Mouse (Mus musculus): ENCODE measurements around the gene Gm37240. TPM values are rescaled to one million over a fixed set of nuclear protein-coding genes. Genes with fewer than 3 reads are reported as not detected.

Gm37240 gene
- polyA plus RNA-seq, 1 experiment from 2014 or later: 0.16 TPM

GRCm38 (mm10) chr3:84541881-84542280 is 1345.4 kb downstream of the Gm37240 start:
- H3K4me1 ChIP-seq (replicated peaks): no peaks in the 10 kb centered on the region
- H3K9me3 ChIP-seq: no peaks in the 10 kb centered on the region
- no peak overlapping the region for H3K9ac ChIP-seq (replicated peaks)
- no peaks in the 10 kb centered on the region for H3K36me3 ChIP-seq
- no peaks in the 10 kb centered on the region for H3K27me3 ChIP-seq
- H3K27ac ChIP-seq: no peak overlapping the region
- WGBS: 93% methylated on average over 1 of the region's 1 CpGs
- no peak overlapping the region for H3K4me3 ChIP-seq (replicated peaks)
- no peak overlapping the region for H3K4me2 ChIP-seq (replicated peaks)
- ATAC-seq: no peak

- H3K27me3 ChIP-seq: no peaks in the 10 kb centered on the region
- no peak overlapping the region for H3K9ac ChIP-seq (replicated peaks)
- no peak overlapping the region for H3K4me3 ChIP-seq (replicated peaks)
- H3K36me3 ChIP-seq: no peaks in the 10 kb centered on the region
- H3K9me3 ChIP-seq: no peaks in the 10 kb centered on the region
- no peaks in the 10 kb centered on the region for H3K4me1 ChIP-seq (replicated peaks)
- H3K4me2 ChIP-seq (replicated peaks): no peak overlapping the region
- ATAC-seq: no peak
- H3K27ac ChIP-seq: no peak overlapping the region
These were observed 1346.7 kb downstream of the Gm37240 start for GRCm38 (mm10) chr3:84540640-84541039.

DNA sequence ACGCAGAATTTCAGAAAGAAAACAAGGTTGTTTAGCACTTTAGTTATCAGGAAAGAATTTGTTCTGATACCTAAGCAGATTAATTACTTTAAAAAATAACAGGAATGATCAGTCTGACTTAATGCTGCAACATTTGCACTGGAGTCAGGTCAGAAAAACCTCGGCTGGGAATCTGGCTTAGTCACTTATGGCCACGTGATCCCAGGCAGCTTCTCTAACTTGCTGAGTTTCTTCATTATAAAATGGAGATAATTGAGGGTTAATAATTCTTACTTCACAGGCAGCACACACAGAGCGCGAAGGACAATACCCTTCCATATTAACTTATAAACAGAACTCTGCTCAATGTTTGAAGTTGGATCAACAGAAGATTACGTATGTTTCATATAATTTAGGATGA is 1350.3 kb downstream of the Gm37240 start:
- Histone ChIP-seq H3K36me3 (no peaks in the 10 kb centered on the region; the same call in 1 of the 2 replicates), H3K4me1 (replicated peaks) (no peaks in the 10 kb centered on the region), H3K4me2 (replicated peaks) (no peak overlapping the region), H3K9me3 (no peaks in the 10 kb centered on the region), H3K4me3 (replicated peaks) (no peak overlapping the region), H3K27me3 (no peaks in the 10 kb centered on the region), H3K27ac (no peak overlapping the region), H3K9ac (replicated peaks) (no peak overlapping the region)
- no peak for ATAC-seq
- WGBS: 82% methylated on average over 6 of the region's 6 CpGs

- ATAC-seq: no peak
- Histone ChIP-seq H3K36me3 (no peaks in the 10 kb centered on the region; the same call in 1 of the 2 replicates), H3K9me3 (no peaks in the 10 kb centered on the region), H3K27me3 (no peaks in the 10 kb centered on the region), H3K27ac (no peak overlapping the region), H3K9ac (replicated peaks) (no peak overlapping the region), H3K4me3 (replicated peaks) (no peak overlapping the region), H3K4me1 (replicated peaks) (no peaks in the 10 kb centered on the region), H3K4me2 (replicated peaks) (no peak overlapping the region)
- WGBS: 66% methylated on average over 5 of the region's 5 CpGs
These were observed 1354.1 kb downstream of the Gm37240 start for GRCm38 (mm10) chr3:84533227-84533626.

DNA sequence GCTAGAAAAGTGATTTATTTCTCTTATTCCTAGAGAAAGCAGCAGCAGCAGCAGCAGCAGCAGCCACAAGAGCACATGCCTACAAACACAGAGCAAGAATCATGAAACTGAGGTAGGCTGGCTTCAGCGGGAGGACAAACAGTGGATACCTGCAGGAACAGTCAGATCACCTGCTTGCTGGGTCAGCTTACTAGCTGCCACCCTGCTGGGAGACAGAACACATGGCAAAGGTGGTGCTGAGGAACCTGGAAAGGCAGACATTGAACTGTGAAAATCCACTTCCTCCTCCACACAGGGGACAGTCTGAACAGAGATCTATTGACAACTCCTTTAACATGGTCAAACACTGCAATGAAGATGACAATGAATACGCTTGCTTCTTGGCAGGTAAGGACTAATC is 1358.3 kb downstream of the Gm37240 start:
- Histone ChIP-seq H3K36me3 (peaks cover 9% of the 10 kb centered on the region), H3K4me1 (replicated peaks) (no peaks in the 10 kb centered on the region), H3K4me2 (replicated peaks) (no peak overlapping the region), H3K9ac (replicated peaks) (no peak overlapping the region), H3K4me3 (replicated peaks) (no peak overlapping the region), H3K27ac (no peak overlapping the region), H3K27me3 (no peaks in the 10 kb centered on the region), H3K9me3 (no peaks in the 10 kb centered on the region)
- 82% methylated on average over 2 of the region's 2 CpGs for WGBS
- no peak for ATAC-seq

- 93% methylated on average over 1 of the region's 1 CpGs for WGBS
- H3K9me3 ChIP-seq: no peaks in the 10 kb centered on the region
- H3K4me2 ChIP-seq (replicated peaks): no peak overlapping the region
- H3K4me3 ChIP-seq (replicated peaks): no peak overlapping the region
- H3K9ac ChIP-seq (replicated peaks): no peak overlapping the region
- no peaks in the 10 kb centered on the region for H3K27me3 ChIP-seq
- H3K4me1 ChIP-seq (replicated peaks): no peaks in the 10 kb centered on the region
- peaks cover 9% of the 10 kb centered on the region; the same call in 1 of the 2 replicates for H3K36me3 ChIP-seq
- no peak overlapping the region for H3K27ac ChIP-seq
- ATAC-seq: no peak
These were observed 1362.4 kb downstream of the Gm37240 start for GRCm38 (mm10) chr3:84524952-84525351.

GRCm38 (mm10) chr3:84516163-84516562 is 1371.2 kb downstream of the Gm37240 start:
- 0 out of 2 replicates have a peak, but pooled peaks cover 5% of the 10 kb centered on the region for H3K36me3 ChIP-seq
- H3K9ac ChIP-seq (replicated peaks): no peak overlapping the region
- no peaks in the 10 kb centered on the region for H3K27me3 ChIP-seq
- WGBS: 87% methylated on average over 3 of the region's 3 CpGs
- no peak overlapping the region for H3K27ac ChIP-seq
- H3K9me3 ChIP-seq: no peaks in the 10 kb centered on the region
- ATAC-seq: no peak
- no peak overlapping the region for H3K4me2 ChIP-seq (replicated peaks)
- H3K4me1 ChIP-seq (replicated peaks): no peaks in the 10 kb centered on the region
- H3K4me3 ChIP-seq (replicated peaks): no peak overlapping the region

DNA sequence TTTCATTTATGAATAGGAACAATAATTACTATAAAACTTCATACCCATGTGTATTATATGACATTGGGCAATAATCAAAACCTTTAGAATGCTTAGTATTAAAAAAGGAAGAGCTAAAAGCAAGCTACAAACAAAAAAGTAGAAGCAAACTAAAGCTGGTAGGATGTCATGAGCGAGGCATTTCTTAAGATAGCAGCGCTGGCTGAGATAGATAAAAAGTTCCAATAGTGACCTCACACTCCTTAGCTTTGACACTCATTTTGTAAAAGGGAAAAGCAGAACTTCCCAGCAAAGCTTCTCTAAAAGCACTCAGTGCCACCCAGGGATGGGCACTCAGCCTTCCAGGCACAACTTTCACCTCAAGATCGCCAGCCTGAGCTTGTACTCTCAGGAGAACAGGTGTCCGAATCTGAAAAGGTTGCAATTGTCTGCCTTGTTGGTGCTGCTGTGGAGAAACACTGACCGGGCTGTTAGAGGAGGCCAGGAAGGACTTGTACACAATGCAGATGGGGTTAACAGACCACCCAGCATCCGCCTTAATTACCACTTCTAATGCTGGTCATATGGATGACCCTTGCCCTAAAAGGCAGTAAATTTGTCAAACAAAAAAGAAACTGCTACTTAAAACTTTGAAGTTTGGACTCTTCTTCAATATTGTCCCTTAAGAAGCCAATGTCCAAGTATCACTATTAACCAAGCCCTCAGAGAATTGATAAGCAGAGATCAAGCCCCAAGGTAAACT is 1374.4 kb downstream of the Gm37240 start:
- no peak overlapping the region for H3K9ac ChIP-seq (replicated peaks)
- no peak overlapping the region for H3K4me2 ChIP-seq (replicated peaks)
- no peak overlapping the region for H3K4me3 ChIP-seq (replicated peaks)
- no peak overlapping the region for H3K27ac ChIP-seq
- H3K4me1 ChIP-seq (replicated peaks): no peaks in the 10 kb centered on the region
- ATAC-seq: no peak
- H3K9me3 ChIP-seq: no peaks in the 10 kb centered on the region
- WGBS: 78% methylated on average over 6 of the region's 6 CpGs
- H3K36me3 ChIP-seq: no peaks in the 10 kb centered on the region
- H3K27me3 ChIP-seq: no peaks in the 10 kb centered on the region

- WGBS: 87% methylated on average over 4 of the region's 4 CpGs
- Histone ChIP-seq H3K4me2 (replicated peaks) (no peak overlapping the region), H3K9me3 (no peaks in the 10 kb centered on the region), H3K27me3 (no peaks in the 10 kb centered on the region), H3K27ac (no peak overlapping the region), H3K9ac (replicated peaks) (no peak overlapping the region), H3K36me3 (peaks cover 9% of the 10 kb centered on the region), H3K4me1 (replicated peaks) (peaks cover 12% of the 10 kb centered on the region), H3K4me3 (replicated peaks) (no peak overlapping the region)
- no peak for ATAC-seq
These were observed 1382.1 kb downstream of the Gm37240 start for GRCm38 (mm10) chr3:84505193-84505592.

GRCm38 (mm10) chr3:84504291-84504690 is 1383.0 kb downstream of the Gm37240 start:
- H3K9me3 ChIP-seq: no peaks in the 10 kb centered on the region
- no peak overlapping the region for H3K27ac ChIP-seq
- no peak overlapping the region for H3K4me3 ChIP-seq (replicated peaks)
- no peak overlapping the region for H3K9ac ChIP-seq (replicated peaks)
- 93% methylated on average over 8 of the region's 8 CpGs for WGBS
- no peaks in the 10 kb centered on the region for H3K27me3 ChIP-seq
- peaks cover 12% of the 10 kb centered on the region for H3K4me1 ChIP-seq (replicated peaks)
- peaks cover 9% of the 10 kb centered on the region for H3K36me3 ChIP-seq
- no peak for ATAC-seq
- no peak overlapping the region for H3K4me2 ChIP-seq (replicated peaks)

GRCm38 (mm10) chr3:84502101-84502500 is 1385.2 kb downstream of the Gm37240 start:
- H3K36me3 ChIP-seq: peaks cover 9% of the 10 kb centered on the region
- no peaks in the 10 kb centered on the region for H3K27me3 ChIP-seq
- no peaks in the 10 kb centered on the region for H3K9me3 ChIP-seq
- 86% methylated on average over 2 of the region's 2 CpGs for WGBS
- H3K4me2 ChIP-seq (replicated peaks): no peak overlapping the region
- ATAC-seq: no peak
- no peak overlapping the region for H3K9ac ChIP-seq (replicated peaks)
- H3K27ac ChIP-seq: no peak overlapping the region
- H3K4me3 ChIP-seq (replicated peaks): no peak overlapping the region
- peaks cover 12% of the 10 kb centered on the region for H3K4me1 ChIP-seq (replicated peaks)

- WGBS: 80% methylated on average over 10 of the region's 10 CpGs
- Histone ChIP-seq H3K4me3 (replicated peaks) (no peak overlapping the region), H3K27me3 (no peaks in the 10 kb centered on the region)
These were observed 1386.8 kb downstream of the Gm37240 start for GRCm38 (mm10) chr3:84500491-84500890.

GRCm38 (mm10) chr3:84497718-84498117 is 1389.6 kb downstream of the Gm37240 start:
- WGBS: 80% methylated on average over 11 of the region's 11 CpGs
- H3K36me3 ChIP-seq: peaks cover 4% of the 10 kb centered on the region; the same call in 1 of the 2 replicates
- no peaks in the 10 kb centered on the region for H3K9me3 ChIP-seq
- H3K4me1 ChIP-seq (replicated peaks): peaks cover 12% of the 10 kb centered on the region
- no peak overlapping the region for H3K4me2 ChIP-seq (replicated peaks)
- no peak overlapping the region for H3K27ac ChIP-seq
- no peak overlapping the region for H3K4me3 ChIP-seq (replicated peaks)
- no peak overlapping the region for H3K9ac ChIP-seq (replicated peaks)
- no peak for ATAC-seq
- H3K27me3 ChIP-seq: no peaks in the 10 kb centered on the region

More at GRCm38 (mm10) chr3:84500491-84500890, 1386.8 kb downstream of the Gm37240 start:
- Histone ChIP-seq H3K4me2 (replicated peaks) (no peak overlapping the region), H3K4me1 (replicated peaks) (peaks cover 12% of the 10 kb centered on the region), H3K9me3 (no peaks in the 10 kb centered on the region), H3K9ac (replicated peaks) (no peak overlapping the region), H3K36me3 (peaks cover 9% of the 10 kb centered on the region), H3K27ac (no peak overlapping the region)
- no peak for ATAC-seq

Measured in midbrain, embryonic 13.5 days (tissue).